Mouse (Mus musculus) cerebellum, adult 11-12 months (tissue): Measurements from ENCODE around the gene Scn4b.

Source experiments
- DNase-seq: peaks from one replicate; pipeline ENCODE4 v3.0.0; 2022

Gene Scn4b

DNA sequence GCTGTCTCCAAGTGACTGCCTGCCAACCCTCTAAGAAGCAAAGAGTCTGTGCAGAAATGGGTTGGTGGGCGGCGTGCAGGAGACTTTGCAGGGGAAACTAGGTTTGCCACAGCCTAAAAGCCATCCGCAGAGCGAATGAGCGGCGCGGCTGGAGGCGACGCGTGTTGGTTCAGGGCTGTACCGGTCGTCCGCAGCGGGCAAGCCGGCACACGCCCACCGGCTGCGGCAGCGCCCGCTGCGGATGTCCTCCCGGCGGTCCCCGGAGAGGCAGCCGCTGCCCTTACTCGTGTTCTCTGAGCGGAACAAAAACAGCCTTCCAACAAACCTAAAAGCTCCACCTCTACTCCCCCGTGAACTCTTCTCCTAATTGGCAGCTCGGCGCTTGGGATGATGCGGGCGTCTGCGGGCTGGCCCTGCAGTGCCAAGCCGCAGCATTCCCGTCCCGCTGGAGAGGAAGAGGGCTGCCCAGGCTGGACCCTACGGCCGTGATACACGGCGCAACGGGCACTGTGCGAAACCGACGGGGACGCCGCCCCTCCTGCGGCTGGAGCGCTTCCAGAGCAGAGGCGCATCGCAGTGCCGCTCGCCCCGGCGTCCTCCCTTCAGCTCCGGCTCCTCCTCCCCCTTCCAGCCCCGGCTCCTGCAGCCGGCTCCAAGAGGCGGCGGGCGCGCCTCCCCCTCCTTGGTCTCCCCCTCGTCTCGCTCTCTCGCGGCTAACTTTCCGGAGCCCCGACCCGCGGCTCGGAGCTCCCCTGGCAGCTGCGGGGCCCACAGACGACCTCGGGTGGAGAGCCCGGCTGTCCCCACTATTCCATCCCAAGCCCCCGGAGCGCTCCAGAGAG lies at the start of gene Scn4b:
Gene Scn4b (plus strand): TSS at position 205 of the 842 bp plus-strand sequence.
- DNase-seq, result no peak

DNA sequence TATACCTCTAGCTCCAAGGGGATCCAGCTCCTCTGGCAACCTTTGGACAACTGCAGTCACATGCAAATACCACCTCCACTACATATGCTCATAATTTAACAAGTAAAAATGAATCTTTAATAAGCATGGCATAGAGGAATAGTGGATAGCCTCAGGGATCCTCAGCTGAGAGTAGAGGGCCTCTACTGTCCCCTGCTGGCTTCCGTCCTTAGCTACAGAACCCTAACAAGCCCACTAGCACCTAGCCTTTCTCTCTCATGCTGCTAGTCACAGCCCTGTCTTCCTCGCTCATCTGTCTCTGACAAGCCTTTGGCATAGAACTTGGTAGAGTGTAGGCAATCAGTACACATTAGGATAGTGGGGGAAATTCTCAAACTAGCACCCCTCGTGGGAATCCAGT lies 47.4 kb upstream of the Scn4b start:
- DNase-seq, result no peak

DNA sequence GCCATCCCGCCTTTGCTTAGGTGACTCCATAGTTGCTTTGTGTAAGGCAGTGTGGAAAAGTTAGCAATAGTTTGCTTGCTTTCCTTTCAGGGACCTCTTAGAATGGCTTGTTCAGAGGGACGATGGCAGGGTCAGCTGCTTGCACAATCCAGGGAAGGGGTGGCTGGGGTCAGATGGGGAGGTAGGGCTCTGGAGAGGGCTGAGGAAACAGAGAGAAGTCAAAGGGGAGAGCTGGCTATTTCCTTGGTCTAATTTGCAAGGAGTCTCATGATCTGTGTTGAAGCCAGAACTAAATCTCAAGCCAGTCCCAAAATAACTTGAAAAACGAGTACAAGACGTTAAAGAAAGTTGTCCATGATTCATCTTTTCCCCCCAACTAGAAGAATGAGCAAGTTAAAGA lies 45.6 kb upstream of the Scn4b start:
- DNase-seq, result no peak

DNA sequence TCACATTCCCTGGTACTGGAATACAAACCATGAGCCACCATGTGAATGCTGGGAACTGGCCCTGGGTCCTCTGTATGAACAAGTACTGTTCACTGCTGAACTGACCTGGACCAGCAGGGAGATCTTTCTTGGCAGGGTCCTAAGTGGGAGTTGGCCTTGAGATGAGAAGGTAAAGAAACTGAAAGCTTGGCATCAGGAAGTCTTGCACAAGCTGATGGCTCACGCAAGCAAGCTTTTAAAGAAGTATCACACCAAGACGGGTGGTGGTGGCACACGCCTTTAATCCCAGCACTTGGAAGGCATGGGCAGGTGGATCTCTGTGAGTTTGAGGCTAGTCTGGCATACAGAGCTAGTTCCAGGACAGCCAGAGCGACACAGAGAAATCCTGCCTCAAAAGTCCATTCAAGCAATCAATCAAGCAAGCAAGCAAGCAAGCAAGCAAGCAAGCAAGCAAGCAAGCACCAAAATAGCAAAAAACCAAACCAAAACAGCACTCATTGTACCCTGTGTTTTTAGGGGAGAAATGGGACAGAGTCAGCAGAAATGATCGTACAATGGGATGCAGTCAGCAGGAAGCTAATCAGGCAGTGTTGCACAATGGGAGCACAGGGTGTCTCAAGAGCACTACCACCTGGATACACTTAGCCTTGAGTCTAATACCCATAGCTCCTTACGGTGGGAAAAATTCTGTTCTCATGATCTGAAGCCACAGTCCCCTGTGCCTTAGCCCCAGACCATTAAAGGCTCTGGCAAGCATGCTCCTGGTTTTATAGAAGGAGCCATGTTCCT lies 42.9 kb upstream of the Scn4b start:
- no peak for DNase-seq

DNA sequence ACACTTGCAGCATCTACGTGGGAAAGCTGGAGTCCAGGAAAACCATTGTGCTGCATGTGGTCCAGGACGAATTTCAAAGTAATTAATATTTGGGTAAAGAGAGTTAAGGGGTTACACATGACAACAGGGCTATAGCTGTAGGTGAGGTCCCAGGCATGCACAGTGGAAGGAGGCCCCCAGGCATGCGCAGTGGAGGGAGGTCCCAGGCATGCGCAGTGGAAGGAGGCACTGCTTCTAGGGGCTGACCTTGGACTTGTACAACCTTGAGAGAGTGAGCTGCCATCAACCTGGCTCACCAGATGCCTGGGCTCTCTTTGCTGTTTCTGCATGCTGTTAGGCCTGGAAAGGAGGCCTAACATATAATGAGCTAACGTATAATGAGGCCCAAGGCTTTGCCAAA lies 40.3 kb upstream of the Scn4b start:
- DNase-seq, result no peak

DNA sequence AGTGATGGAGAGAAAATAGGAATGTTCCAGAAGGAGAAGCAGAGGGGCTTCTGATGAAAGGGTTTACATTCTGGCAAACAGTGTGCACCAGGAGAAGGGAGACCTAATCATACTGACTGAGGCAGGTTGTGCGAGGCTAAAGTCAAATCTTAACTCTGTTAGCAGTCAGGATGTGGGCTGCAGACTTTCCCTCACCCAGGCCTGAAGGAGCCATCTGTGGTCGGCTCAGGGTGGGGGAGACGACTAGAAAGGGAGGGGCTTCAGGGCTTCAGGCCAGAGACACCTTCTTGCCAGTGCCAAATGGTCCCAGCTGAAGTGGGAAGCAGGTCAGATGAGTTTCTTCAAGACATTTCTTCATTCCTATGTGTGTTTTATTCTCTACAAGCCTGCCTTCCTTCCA lies 39.8 kb upstream of the Scn4b start:
- no peak for DNase-seq

DNA sequence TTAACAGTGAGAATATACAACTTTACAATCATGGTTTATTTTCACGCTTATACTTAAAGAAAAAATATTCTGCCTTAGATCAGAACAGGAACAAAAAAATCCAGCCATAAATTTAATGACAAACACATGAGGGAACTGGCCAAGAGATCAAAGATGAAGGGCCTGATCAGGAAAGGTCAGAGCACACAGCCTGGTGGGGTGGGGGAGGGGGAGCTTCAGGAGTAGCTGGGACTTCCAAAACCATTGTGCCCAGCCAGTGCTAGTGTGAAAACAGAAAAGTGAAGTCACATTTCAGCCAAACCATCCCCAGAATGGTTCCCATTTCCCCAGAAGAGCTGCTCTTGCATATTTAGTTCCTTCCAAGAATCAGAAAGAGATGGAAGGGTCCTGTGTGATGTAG lies 35.7 kb upstream of the Scn4b start:
- DNase-seq, result no peak

DNA sequence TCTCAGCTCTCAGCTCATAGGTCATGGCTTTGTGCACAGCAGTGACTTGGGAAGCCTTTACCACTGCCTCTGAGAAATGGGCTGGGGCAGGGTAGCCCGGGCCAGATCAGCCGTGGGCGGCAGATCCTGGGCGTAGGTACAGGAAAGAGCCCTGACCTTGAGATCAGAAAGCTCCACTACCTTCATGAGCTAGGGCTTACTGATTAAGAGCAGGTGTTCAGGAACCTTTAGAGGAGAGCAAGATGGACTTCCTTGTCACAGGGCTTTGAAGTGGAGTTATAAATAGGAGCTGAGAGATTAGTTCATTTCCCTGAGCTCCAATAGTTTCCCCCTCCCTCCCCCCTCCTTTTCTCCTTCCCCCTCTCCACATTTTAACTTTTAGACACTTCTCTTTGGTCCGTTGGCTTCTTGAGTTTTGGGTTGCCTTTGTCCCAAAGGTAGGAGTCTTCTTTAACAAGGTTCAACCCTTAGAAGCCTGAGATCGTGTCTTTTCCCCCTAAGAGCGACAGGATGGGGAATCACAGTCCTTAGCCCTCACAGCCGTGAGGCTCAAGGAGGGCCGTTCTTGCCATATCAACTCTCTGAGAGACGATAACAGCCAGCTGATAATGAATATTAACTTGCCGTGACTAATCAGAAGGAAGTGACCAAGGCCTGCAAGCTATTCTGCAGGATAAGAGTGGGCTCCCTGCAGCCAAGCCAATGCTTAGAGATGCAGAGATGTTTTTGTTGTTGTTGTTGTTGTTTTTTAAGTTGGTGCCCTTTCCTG lies 34.8 kb upstream of the Scn4b start:
- no peak for DNase-seq

DNA sequence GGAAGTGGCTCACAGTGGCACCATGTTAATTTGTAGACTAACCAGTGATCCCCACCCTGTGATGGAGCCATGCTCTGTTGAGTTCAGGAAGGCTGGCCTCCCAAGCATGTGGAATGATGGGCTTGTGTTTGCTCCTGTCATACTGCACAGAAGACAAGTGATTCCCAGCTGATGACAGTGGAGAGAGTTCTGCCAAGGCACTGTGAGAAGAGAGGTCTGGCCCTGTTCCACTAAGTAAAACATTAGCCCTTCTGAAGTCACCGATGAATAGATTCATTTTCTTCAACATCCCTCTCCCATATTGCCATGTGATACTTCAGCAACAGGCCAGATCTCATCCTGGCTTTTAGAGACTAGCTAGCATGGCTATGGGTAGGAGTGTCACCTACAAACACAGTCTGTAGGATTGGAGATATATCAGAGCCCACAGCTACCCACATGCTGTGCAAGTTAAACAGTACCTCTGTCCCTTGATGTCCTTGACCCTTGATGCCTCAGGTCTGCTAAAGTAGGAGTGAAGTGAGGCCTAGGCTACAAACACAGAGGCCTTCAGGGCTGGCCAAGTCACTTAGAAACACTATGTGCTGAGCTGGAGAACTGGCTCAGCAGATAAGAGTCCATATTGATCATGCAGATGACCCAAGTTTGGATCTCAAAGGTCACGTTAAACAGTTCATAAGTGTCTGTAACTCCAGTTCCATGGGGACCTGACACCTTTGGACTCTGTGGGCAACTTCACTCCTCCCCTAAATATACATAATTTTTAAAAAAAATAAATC lies 32.4 kb upstream of the Scn4b start:
- no peak for DNase-seq

DNA sequence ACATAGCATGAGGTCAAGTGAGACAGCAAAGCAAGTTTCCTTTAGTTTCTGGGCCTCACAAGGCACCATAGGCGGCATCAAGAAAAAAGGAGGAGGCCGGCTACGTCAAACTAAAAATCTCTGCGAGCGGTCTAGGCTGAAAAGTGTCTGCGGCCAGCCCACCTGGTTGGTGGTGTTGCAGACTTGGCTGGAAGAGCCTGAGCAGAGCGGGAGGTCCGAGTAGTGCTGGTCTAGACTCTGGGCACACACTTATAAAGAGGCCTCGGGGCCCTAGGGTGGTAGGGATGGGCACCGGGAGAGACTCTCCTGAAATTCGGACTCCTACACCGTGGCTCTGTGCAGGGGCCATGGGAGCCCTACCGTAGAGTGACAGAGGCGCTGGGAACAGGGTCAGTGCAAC lies 22.5 kb upstream of the Scn4b start:
- DNase-seq, result peak; percentile 89

DNA sequence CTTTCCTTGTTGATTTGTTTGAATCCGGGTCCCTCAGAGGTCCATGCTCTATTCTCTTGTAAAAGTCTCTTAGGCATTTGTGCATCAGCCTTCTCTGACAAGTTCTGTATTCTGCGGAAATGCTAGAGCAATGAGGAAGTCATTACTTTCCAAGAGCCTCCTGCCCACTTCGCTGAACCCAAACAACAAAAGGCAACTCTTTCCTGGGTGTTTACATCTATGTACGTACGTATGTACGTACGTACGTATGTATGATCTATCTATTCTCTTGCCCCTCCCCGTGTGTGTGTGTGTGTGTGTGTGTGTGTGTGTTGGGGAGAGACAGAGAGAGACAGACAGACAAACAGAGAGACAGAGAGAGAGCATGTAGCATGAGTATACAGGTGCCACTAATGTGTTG lies 21.4 kb upstream of the Scn4b start:
- no peak for DNase-seq

DNA sequence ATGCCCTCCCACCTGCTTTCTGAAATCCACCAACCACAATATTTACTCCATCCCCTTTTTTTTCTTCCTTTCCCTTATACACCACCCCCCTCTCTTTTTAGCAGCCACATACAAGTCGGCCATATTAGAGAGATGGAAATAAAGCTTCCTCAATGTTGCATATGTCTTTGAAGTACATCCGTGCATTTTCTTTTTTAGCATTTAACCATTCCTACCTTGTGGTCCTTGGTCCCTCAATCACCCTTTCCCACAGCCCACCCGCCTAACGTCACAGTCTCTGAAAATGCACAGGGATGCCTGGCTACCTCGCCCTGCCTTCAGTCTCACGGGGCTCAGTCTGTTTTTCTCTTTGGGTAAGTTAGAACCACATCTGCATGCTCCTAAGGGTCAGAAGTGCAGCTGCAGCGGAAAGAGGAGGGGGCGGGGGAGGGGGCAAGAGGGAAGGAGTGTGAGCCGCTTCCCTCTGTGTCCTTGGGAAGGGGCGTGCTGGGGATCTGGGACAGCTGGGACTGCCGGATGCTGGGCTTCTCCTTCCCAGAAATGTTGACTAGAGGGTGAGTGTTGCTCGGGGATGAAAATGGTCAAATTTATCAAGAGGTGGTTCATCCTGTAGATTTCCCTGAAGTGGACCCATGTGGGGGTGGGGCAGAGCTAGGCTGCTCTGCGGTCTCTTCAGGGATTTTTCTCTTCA lies 20.3 kb upstream of the Scn4b start, which contains the start of gene Scn2b:
Gene Scn2b (plus strand): TSS at position 42 of the 691 bp plus-strand sequence.
- DNase-seq, result peak; percentile 63

DNA sequence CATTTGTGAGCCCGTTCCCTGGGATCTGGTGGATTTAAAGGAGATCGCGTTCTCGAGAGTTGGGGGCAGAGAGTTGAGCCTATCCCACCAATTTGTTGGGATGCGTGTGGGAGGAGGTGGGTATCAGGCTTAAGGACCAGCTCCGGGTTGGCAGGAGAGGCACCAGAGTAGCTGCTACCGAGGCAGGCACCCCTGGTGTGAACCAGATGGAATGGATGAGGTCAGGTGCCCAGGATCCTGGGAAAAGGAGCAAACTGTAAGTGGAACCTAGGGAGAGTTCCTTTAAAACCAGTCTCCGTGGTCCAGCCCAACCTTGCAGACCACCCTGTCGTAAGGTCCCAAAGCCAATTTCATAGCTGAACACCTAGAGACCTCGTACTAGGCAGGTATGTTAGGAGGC lies 19.6 kb upstream of the Scn4b start:
- peak; percentile 94 for DNase-seq

DNA sequence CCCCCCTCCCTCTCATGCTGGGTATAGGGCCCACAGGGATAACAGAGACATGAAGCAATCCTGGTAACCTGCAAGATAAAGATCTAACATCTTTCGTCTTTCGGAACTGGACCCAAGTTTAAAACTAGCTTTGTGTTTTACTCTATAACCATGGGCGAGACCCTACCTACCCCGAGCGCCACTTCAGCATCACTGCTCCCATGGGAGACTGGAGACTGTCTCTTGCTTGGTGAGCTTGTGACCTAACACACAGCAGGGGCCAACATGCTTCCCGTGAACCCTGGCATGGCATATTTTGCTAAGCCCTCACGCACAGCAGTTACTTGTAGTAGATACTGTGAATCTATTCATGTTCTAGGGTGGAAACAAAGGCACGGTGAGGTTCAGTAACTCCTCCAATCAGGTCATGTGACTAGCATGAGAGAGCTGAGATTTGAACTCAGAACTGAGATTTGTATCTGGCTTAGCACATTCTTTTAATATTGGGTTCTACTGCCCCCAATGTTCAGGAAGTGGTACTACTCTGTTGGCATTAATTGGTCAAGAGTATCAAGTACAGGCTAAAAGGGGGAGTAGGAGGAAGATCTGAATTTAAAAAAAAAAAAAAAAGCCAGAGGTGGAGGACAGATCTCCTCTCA lies 18.8 kb upstream of the Scn4b start:
- DNase-seq, result peak; percentile 69

DNA sequence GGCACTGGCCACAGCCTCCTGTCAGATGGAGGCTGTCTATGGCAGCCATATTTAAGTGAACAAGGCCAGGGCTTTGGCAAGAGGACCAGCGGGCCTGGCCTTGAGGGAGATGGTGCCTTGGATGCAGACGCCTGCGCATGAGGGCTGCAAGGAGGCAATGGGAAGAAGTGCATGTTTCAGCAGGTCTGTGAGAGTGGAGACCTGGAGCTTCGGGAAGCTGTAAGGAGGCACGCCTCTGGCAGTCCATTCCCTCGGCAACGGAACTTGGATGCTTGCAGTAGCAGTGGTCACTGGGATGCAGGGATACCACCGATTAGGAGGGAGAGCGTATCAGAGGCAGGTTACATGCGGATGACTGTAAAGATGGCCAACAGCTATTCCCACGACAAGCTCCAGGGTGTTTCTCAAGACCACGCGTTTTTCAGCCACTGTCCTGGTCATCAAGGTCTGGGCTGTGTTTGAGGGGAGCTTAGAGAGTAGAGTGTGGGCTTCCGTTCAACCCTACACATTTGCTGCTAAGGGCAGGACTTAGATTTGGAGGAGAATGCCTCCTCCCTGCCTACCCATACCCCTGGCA lies 18.2 kb upstream of the Scn4b start:
- DNase-seq, result peak; percentile 72

DNA sequence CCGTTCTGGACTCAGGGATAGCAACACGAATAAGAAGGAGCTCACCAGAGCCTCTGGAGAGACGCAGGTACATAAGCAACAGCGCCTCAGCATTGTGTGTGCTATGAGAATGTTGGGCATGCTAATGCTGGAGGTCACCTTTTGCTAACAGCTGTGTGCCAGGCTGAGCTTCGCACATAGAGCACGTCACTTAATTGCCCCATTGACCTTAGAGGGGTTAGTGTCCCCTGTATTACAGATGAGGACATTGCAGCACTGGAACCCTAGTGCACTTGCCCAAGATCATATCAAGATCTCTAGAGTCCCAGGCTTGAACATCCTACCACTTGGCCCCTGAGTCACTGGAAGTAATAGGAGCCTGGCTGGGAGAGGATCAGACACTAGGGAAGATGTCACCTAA lies 17.6 kb upstream of the Scn4b start:
- DNase-seq, result no peak

DNA sequence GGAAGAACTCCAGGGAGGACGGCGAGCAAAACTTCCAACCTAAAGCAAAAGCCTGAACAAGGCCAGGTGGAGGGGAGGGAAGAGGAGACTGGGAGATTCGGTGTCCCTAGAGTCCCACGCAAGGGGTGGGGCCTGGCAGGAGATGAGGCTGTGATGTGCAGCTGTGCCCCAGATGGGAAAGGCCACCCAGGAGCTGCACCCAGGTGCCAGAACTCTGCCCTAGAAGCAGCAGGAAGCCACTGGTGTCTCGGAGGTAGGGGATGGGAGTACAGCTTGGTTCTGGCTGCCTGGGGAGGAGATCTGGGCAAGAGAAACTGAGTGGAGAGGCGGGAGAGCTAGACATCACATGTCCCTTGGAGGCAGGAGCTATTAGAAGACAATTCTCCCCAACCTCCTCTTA lies 17.2 kb upstream of the Scn4b start:
- DNase-seq, result peak; percentile 76

DNA sequence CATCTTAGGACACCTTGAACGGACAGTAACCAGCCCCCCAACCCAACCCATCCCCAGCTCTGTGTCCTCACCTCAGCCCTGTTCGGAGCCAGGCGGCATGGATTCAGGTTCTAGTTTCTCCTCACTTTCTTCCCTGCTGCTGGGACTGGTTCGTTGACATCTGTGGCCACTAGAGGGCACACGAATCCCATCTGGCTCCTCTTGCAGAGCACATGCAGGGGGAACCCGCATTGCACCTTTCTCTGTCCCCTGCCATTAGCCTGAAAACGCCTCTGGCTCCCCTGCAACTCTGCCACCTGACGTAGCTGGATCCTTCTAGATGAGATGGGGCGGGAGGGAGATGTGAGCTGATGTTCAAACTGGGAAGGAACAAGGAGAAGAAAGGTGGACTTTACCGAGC lies 16.4 kb upstream of the Scn4b start:
- peak; percentile 89 for DNase-seq

DNA sequence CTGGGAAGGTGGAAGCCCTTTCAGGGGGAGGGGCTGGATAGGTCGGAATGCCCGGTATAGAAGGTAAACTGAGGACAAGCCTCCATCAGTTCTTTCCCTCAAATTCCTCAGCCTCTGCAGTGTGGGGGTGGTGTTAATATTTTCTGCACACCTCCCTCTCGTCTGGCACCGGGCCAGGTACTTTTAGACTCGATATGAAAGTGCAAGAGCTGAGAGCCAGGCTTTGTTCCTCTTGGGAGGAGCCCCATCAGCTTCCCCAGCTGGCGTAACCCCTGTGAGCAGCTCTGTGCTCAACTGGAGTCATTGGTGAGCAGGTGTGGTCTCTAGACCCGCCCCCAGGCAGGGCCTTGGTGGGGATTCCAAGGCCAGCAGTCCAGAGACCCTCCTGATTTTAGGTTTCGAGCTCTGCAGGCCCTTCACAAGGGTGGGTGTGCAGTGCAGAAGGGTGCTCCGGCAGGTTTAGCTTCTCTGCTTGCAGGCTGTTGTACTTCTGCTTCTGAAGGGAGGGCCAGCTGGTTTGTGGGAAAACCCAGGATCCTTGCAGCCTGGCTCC lies 15.9 kb upstream of the Scn4b start:
- DNase-seq, result peak; percentile 80

DNA sequence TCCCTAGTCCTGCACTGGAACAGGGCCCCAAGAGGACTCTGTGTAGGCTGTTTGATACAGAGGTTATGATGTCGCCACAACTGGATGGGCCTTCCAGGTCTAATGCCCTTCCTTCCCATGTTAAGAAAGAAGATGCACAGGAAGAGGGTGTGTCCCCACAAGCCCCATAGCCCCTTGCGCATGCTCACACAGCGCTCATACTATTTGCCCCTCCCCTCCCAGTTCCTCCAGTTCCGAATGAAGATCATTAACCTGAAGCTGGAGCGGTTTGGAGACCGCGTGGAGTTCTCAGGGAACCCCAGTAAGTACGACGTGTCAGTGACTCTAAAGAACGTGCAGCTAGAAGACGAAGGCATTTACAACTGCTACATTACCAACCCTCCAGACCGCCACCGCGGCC lies 13.0 kb upstream of the Scn4b start:
- no peak for DNase-seq

DNA sequence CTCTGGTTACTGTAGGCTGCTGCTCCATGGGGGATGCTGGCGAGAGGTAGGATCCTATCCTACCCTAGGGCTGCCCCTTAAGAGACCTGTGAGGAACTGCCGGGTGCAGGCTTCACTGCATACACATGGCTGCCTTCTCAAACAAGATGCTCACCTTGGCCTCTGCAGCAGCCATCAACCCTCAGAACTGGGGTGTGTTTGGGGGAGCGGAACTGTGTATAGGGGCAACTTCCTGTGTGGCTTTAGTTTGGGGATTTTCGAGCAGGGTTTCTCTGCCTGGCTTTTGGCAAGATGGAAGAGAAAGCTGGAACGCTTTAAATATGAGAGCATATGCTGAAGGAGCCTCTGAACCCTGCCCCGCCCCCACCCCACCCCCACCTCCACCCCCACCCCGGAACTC lies 11.3 kb upstream of the Scn4b start:
- DNase-seq, result no peak
